Mouse (Mus musculus) embryonic facial prominence, embryonic 15.5 days (tissue): ENCODE data around the gene BC049715. TPM values are rescaled to one million over a fixed set of nuclear protein-coding genes. Genes with fewer than 3 reads are reported as not detected.

ENCODE experiments used
- ATAC-seq: fragments of 200-750 bp; cut with Nextera tagmentation; 2 replicates; pipeline ENCODE4 v1.8.0; 2017; ENCODE audit warnings: low read depth, moderate TSS enrichment; ENCODE audit not compliant: insufficient number of reproducible peaks, low FRiP score, low TSS enrichment
- H3K27ac ChIP-seq: fragments of 300-500 bp; sonication (generic); replicated peaks from 2 replicates; pipeline ENCODE4 v1.5.1; 2015; ENCODE audit warnings: mild to moderate bottlenecking, inconsistent platforms
- H3K27me3 ChIP-seq: fragments of 300-500 bp; sonication (generic); 2 replicates; pipeline ENCODE4 v1.6.1; 2015; ENCODE audit warnings: inconsistent platforms
- H3K36me3 ChIP-seq: fragments of 300-500 bp; sonication (generic); 2 replicates; pipeline ENCODE4 v1.6.1; 2015; ENCODE audit warnings: mild to moderate bottlenecking, inconsistent platforms
- H3K4me1 ChIP-seq: fragments of 300-500 bp; sonication (generic); 2 replicates; pipeline ENCODE4 v1.6.1; 2015; ENCODE audit warnings: inconsistent platforms
- H3K4me2 ChIP-seq: fragments of 300-500 bp; sonication (generic); replicated peaks from 2 replicates; pipeline ENCODE4 v1.6.1; 2015; ENCODE audit warnings: mild to moderate bottlenecking, inconsistent platforms
- H3K4me3 ChIP-seq: fragments of 300-500 bp; sonication (generic); replicated peaks from 2 replicates; pipeline ENCODE4 v1.5.1; 2015; ENCODE audit warnings: mild to moderate bottlenecking, inconsistent platforms
- H3K9ac ChIP-seq: fragments of 300-500 bp; sonication (generic); 2 replicates; pipeline ENCODE4 v1.6.1; 2015; ENCODE audit warnings: inconsistent platforms
- H3K9me3 ChIP-seq: fragments of 300-500 bp; sonication (generic); replicated peaks from 2 replicates; pipeline ENCODE4 v1.6.1; 2016; ENCODE audit warnings: inconsistent platforms
- whole genome bisulfite sequencing: fragments of 180-500 bp; shearing (Covaris S2); methylation state at CpG from one replicate; pipeline ENCODE4 v1.1.7; 2015; 5-methylcytosine and 5-hydroxymethylcytosine counted together
- polyA plus RNA-seq: library from polyadenylated mRNA; unstranded; fragments of >200 nt; fragmentation: Nextera tagmentation; extraction: Ambion mirVana; gene quantifications from 2 replicates; pipeline ENCODE4 v1.2.1, GENCODE M21; 2015

Gene BC049715
- polyA plus RNA-seq, 1 experiment from 2014 or later, result 3.7 TPM

GRCm38 (mm10) chr6:136800710-136801109 lies 26.7 kb upstream of the BC049715 start:
- no peaks in the 10 kb centered on the region for H3K36me3 ChIP-seq
- H3K9me3 ChIP-seq, result no peaks in the 10 kb centered on the region
- H3K4me3 ChIP-seq, result no peak overlapping the region
- 88% methylated on average over 8 of the region's 8 CpGs for WGBS
- H3K9ac ChIP-seq, result no peak overlapping the region
- ATAC-seq, result no peak
- H3K27me3 ChIP-seq, result no peaks in the 10 kb centered on the region
- peaks cover 5% of the 10 kb centered on the region; the same call in 1 of the 2 replicates for H3K4me1 ChIP-seq
- H3K27ac ChIP-seq, result no peak overlapping the region
- H3K4me2 ChIP-seq, result no peak overlapping the region

- WGBS, result 90% methylated on average over 6 of the region's 6 CpGs
- H3K27ac ChIP-seq, result no peak overlapping the region
- no peaks in the 10 kb centered on the region for H3K27me3 ChIP-seq
- H3K9ac ChIP-seq, result no peak overlapping the region
- no peaks in the 10 kb centered on the region for H3K9me3 ChIP-seq
- no peak overlapping the region for H3K4me3 ChIP-seq
- ATAC-seq, result no peak
- H3K36me3 ChIP-seq, result no peaks in the 10 kb centered on the region
- peaks cover 5% of the 10 kb centered on the region; the same call in 1 of the 2 replicates for H3K4me1 ChIP-seq
- no peak overlapping the region for H3K4me2 ChIP-seq
These were observed 26.2 kb upstream of the BC049715 start for GRCm38 (mm10) chr6:136801274-136801673.

DNA sequence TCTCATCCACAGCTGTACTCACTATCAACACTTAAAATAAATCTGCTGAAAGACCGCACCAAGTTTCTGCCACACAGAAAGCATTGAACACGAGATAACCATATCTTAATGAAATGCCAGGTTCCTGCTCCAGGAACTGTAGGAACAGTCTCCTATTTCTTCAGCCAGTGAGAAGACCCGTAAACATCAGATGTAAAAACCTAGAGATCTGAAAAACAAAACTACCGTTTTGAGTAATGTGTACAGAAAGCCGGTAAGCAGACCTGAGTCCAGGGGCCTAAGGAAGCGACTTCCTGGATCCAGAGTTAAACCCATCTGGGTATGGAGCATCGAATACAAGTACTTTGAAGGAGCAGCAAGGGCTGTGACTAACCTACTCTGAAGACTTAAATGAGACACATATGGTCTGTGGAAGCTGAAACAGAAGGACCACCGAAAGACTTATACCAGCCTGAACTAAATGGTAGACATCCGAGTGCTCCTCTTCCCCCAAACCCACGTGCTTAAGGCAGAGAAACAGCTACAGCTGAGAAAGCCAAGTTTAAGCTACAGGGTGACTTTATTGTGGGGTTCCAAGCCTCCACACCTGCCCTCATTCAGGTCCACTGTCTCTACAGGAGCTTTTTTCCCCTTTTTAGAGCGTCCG lies 24.2 kb upstream of the BC049715 start:
- no peaks in the 10 kb centered on the region for H3K27me3 ChIP-seq
- peak overlapping the region; percentile 80 for H3K4me3 ChIP-seq
- ATAC-seq, result no peak
- H3K36me3 ChIP-seq, result no peaks in the 10 kb centered on the region
- H3K4me1 ChIP-seq, result peaks cover 20% of the 10 kb centered on the region
- peak overlapping the region; percentile 99 for H3K9ac ChIP-seq
- H3K27ac ChIP-seq, result peak overlapping the region; percentile 100
- WGBS, result 11% methylated on average over 12 of the region's 12 CpGs
- peak overlapping the region; percentile 88 for H3K4me2 ChIP-seq
- H3K9me3 ChIP-seq, result no peaks in the 10 kb centered on the region

DNA sequence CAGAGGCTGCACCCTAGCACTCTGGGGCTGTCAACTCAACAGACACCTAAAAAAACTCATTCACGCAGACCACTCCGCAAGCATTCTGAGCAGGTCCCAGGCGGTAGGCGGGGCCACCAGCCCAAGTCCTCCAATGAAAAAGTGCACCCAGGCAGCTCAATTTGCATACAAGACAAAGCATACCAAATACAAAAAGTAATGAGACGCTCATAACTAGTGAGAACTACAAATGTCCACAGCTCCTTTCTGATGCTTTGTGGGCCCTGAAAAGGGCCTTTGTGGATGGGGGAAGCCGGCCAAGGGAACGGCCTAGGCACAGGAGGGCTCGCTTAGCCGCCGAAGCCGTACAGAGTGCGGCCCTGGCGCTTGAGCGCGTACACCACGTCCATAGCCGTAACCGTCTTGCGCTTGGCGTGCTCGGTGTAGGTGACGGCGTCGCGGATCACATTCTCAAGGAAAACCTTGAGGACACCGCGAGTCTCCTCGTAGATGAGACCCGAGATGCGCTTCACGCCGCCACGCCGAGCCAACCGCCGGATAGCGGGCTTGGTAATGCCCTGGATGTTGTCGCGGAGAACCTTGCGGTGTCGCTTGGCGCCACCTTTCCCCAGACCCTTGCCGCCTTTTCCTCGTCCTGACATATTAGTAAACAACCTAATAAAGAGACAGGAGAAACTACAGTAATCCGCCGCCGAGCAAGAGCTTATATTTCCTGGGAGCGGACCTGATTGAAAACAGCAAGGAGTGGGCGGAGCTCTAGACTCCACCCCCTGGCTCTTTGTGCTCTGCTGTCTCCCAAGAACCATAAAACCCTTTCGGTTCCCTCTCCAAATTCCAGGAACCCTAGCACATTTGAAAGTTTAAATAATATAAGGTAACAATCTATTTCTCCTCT lies 23.4 kb upstream of the BC049715 start, which contains the start of gene Hist4h4:
Gene Hist4h4, minus strand, starts transcription at position 677 of the 895 bp plus-strand sequence.
- Histone ChIP-seq H3K9ac (peak within 1 kb of the TSS; percentile 99), H3K4me3 (peak within 1 kb of the TSS; percentile 80), H3K36me3 (no peaks in the 10 kb centered on the region), H3K9me3 (no peaks in the 10 kb centered on the region), H3K4me2 (peak within 1 kb of the TSS; percentile 88), H3K27ac (peak within 1 kb of the TSS; percentile 100), H3K4me1 (peaks cover 23% of the 10 kb centered on the region), H3K27me3 (no peaks in the 10 kb centered on the region)
- WGBS, result under 1% methylated on average over 50 of the region's 50 CpGs
- peak; percentile 71 for ATAC-seq

DNA sequence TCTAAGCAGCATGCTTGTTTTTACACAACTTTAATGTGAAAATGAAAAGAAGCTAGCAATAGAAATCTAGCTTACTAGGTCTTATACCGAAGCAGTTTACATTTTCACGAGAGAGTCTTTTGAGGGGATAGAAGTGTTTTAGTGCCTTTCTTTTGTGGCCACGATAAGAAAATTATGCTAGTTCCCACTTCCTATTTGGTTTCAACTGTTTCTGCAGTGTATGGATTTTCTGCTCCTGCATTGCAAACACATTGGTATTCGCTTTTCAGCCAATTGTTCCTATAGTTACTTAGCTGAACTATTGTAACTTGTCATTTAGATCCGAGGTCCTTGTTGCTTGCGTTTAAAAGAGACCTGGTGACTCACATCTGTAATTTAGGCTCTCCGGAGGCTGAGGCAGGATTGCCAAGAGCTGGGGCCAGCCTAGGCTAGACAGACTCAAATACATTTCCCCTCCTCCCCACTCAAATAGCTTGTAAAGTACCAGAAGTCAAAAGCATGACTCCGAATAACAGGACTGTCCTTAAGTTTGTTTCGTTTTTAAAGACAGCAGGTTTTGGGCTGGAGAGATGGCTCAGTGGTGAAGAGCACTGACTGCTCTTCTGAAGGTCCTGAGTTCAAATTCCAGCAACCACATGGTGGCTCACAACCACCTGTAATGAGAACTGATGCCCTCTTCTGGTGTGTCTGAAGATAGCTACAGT lies 22.6 kb upstream of the BC049715 start:
- Histone ChIP-seq H3K9ac (peak overlapping the region; percentile 37; the same call in 1 of the 2 replicates), H3K36me3 (no peaks in the 10 kb centered on the region), H3K9me3 (no peaks in the 10 kb centered on the region), H3K27me3 (no peaks in the 10 kb centered on the region), H3K4me3 (peak overlapping the region; percentile 80), H3K4me2 (peak overlapping the region; percentile 88), H3K27ac (peak overlapping the region; percentile 100), H3K4me1 (peaks cover 31% of the 10 kb centered on the region)
- WGBS, result 24% methylated on average over 9 of the region's 9 CpGs
- ATAC-seq, result no peak

DNA sequence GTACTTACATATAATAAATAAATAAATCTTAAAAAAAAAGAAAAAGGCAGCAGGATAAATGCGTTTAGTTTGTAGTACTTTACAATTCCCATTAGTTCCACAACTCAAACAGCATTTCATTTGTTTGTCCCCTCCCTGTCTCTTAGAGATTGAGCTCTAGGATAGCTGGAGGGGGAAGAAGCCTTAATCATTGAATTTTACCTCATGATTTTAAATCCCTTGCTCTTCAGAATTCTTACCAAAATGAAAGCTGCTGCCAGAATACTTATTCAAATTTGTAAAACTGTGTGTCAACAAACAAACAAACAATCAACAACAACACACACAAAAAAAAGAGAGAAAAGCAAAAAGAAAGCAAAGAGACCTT lies 22.0 kb upstream of the BC049715 start:
- H3K9ac ChIP-seq, result no peak overlapping the region
- H3K4me1 ChIP-seq, result peaks cover 35% of the 10 kb centered on the region
- no peaks in the 10 kb centered on the region for H3K27me3 ChIP-seq
- ATAC-seq, result no peak
- H3K27ac ChIP-seq, result peak overlapping the region; percentile 100
- H3K4me2 ChIP-seq, result no peak overlapping the region
- WGBS, result 74% methylated on average over 1 of the region's 1 CpGs
- H3K36me3 ChIP-seq, result no peaks in the 10 kb centered on the region
- H3K9me3 ChIP-seq, result no peaks in the 10 kb centered on the region
- no peak overlapping the region for H3K4me3 ChIP-seq

GRCm38 (mm10) chr6:136806819-136807218 lies 20.6 kb upstream of the BC049715 start:
- Histone ChIP-seq H3K4me2 (peak overlapping the region; percentile 95), H3K27ac (peak overlapping the region; percentile 88), H3K9ac (no peak overlapping the region), H3K27me3 (no peaks in the 10 kb centered on the region), H3K36me3 (no peaks in the 10 kb centered on the region), H3K4me1 (peaks cover 38% of the 10 kb centered on the region), H3K9me3 (no peaks in the 10 kb centered on the region), H3K4me3 (no peak overlapping the region; the same call in 1 of the 2 replicates)
- 52% methylated on average over 5 of the region's 5 CpGs for WGBS
- no peak for ATAC-seq

- Histone ChIP-seq H3K4me2 (peak overlapping the region; percentile 95), H3K27ac (peak overlapping the region; percentile 88), H3K36me3 (peaks cover 6% of the 10 kb centered on the region; the same call in 1 of the 2 replicates), H3K9ac (no peak overlapping the region), H3K4me3 (peak overlapping the region; percentile 97), H3K4me1 (peaks cover 38% of the 10 kb centered on the region), H3K9me3 (no peaks in the 10 kb centered on the region), H3K27me3 (no peaks in the 10 kb centered on the region)
- WGBS, result 25% methylated on average over 17 of the region's 18 CpGs
- no peak for ATAC-seq
These were observed 19.9 kb upstream of the BC049715 start for GRCm38 (mm10) chr6:136807395-136808013.

GRCm38 (mm10) chr6:136808014-136808417 lies 19.4 kb upstream of the BC049715 start, which contains the start of gene H2afj:
H2afj (plus strand) TSS chr6:136808244.
- peak; percentile 87 for ATAC-seq

GRCm38 (mm10) chr6:136808631-136809046 lies 18.8 kb upstream of the BC049715 start:
- peak overlapping the region; percentile 80 for H3K27ac ChIP-seq

More at GRCm38 (mm10) chr6:136808014-136808417, 19.4 kb upstream of the BC049715 start, which contains the start of gene H2afj:
- peak within 1 kb of the TSS; percentile 58 for H3K9ac ChIP-seq
- peak within 1 kb of the TSS; percentile 95 for H3K4me2 ChIP-seq
- peaks cover 9% of the 10 kb centered on the region for H3K36me3 ChIP-seq
- H3K9me3 ChIP-seq, result no peaks in the 10 kb centered on the region
- under 1% methylated on average over 34 of the region's 34 CpGs for WGBS
- no peaks in the 10 kb centered on the region for H3K27me3 ChIP-seq
- peaks cover 35% of the 10 kb centered on the region for H3K4me1 ChIP-seq
- peak within 1 kb of the TSS; percentile 88 for H3K27ac ChIP-seq
- peak within 1 kb of the TSS; percentile 97 for H3K4me3 ChIP-seq

More at GRCm38 (mm10) chr6:136808631-136809046, 18.8 kb upstream of the BC049715 start:
- H3K4me3 ChIP-seq, result peak overlapping the region; percentile 97
- peak overlapping the region; percentile 58 for H3K9ac ChIP-seq
- H3K4me1 ChIP-seq, result peaks cover 33% of the 10 kb centered on the region
- WGBS, result under 1% methylated on average over 28 of the region's 28 CpGs
- no peak for ATAC-seq
- H3K9me3 ChIP-seq, result no peaks in the 10 kb centered on the region
- H3K36me3 ChIP-seq, result peaks cover 14% of the 10 kb centered on the region
- no peaks in the 10 kb centered on the region for H3K27me3 ChIP-seq
- peak overlapping the region; percentile 95 for H3K4me2 ChIP-seq
